Mouse (Mus musculus): ENCODE results near the gene Vdac1.

DNA sequence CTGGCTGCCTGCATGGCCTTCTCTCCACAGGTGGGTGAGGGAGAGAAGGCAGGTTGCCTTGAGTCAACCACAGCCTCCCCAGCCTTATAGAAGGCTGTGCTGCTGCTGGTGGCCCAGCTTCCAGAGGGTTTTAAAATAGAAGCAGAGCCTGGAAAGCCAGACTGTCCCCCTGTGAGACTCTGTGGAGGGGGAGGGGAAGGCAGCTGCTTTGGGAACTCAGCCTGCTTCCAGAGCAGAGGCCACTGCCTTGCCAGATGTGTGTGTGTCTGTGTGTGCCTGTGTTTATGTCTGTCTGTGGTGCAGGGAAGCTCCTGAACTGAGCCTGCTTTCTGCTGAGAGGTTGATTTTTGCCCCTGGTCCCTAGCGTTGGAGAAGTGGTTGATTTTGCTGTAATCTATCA, 4.5 kb downstream of the Vdac1 start:
- TF ChIP-seq CTCF (IDR thresholded peaks at IDR 0.05; ENCODE audit: control insufficient read depth, insufficient read depth, insufficient read length) (no peak), MAX (IDR thresholded peaks at IDR 0.05) (no peak), USF1 (IDR thresholded peaks at IDR 0.05; ENCODE audit: low read depth) (no peak), MYOG (IDR thresholded peaks at IDR 0.05; ENCODE audit: control insufficient read depth, extremely low read depth, insufficient read length) (no peak), MYOD1 (IDR thresholded peaks at IDR 0.05; ENCODE audit: control insufficient read depth, insufficient read length, low read depth) (no peak)
